Mouse (Mus musculus): ENCODE measurements at regions not wholly inside any gene's neighbourhood (a gene's known extent, or its start where the extent isn't known, plus 50 kb on each side); places are given as distances from the start of the nearest gene placed in this dataset. TPM values are rescaled to one million over a fixed set of nuclear protein-coding genes. Genes with fewer than 3 reads are reported as not detected.

Small RNA genes in the stretch of these regions (microRNA-seq; reads per million reads assigned to microRNA genes)
- not detected for gene Gm23061

All from midbrain, embryonic 12.5 days (tissue).